Mouse (Mus musculus) ES-E14 (cell line): ENCODE measurements around the gene Gm11985. TPM values are rescaled to one million over a fixed set of nuclear protein-coding genes. Genes with fewer than 3 reads are reported as not detected.

ENCODE experiments used
- DNase-seq: peaks from one replicate; pipeline ENCODE4 v3.0.0-alpha.2; 2013; ENCODE audit warnings: low read depth, low spot score
- H3K27ac ChIP-seq: 2 replicates; pipeline ENCODE4 v1.5.1; 2012; ENCODE audit warnings: low read depth, mild to moderate bottlenecking, low read length, moderate library complexity, mixed read lengths; ENCODE audit not compliant: poor library complexity, insufficient read depth, severe bottlenecking
- H3K36me3 ChIP-seq: 2 replicates; pipeline ENCODE4 v1.6.1; 2012; ENCODE audit warnings: mild to moderate bottlenecking, low read length, moderate library complexity, mixed read lengths; ENCODE audit not compliant: control insufficient read depth, poor library complexity, insufficient read depth, severe bottlenecking
- H3K4me1 ChIP-seq, 2 experiments: fragments of 150-350 bp in 1 of 2; sonication (generic) in 1 of 2; 2 replicates each; pipeline ENCODE4 v1.6.1; 2012; ENCODE audit warnings: low read length in 2 of 2, mild to moderate bottlenecking in 1 of 2, mixed read lengths in 1 of 2; ENCODE audit not compliant: control insufficient read depth in 2 of 2, insufficient read depth in 2 of 2, poor library complexity in 1 of 2
- H3K4me3 ChIP-seq, 2 experiments: fragments of 150-350 bp in 1 of 2; sonication (generic) in 1 of 2; 2 replicates each; pipeline ENCODE4 v1.5.1; 2012; ENCODE audit warnings: low read length in 2 of 2, low read depth in 1 of 2, mild to moderate bottlenecking in 1 of 2, mixed read lengths in 1 of 2; ENCODE audit not compliant: insufficient read depth in 1 of 2, poor library complexity in 1 of 2, severe bottlenecking in 1 of 2
- H3K9ac ChIP-seq: 2 replicates; pipeline ENCODE4 v1.6.1; 2012; ENCODE audit warnings: low read depth, mild to moderate bottlenecking, low read length, mixed read lengths; ENCODE audit not compliant: poor library complexity, insufficient read depth, severe bottlenecking
- H3K9me3 ChIP-seq: fragments of 150-350 bp; sonication (generic); 2 replicates; pipeline ENCODE4 v1.6.1; 2012; ENCODE audit warnings: low read depth, mild to moderate bottlenecking, low read length; ENCODE audit not compliant: control insufficient read depth, insufficient read depth
- CHD2 ChIP-seq: IDR thresholded peaks from 2 replicates; pipeline ENCODE4 v1.6.1; 2014; ENCODE audit warnings: mild to moderate bottlenecking, low read depth, low read length, inconsistent platforms
- HCFC1 ChIP-seq: IDR thresholded peaks from 2 replicates; pipeline ENCODE4 v1.6.1; 2012; ENCODE audit warnings: low read length, inconsistent platforms, borderline replicate concordance; ENCODE audit not compliant: insufficient read depth
- MAFK ChIP-seq: IDR thresholded peaks from 2 replicates; pipeline ENCODE4 v1.6.1; 2014; ENCODE audit warnings: mild to moderate bottlenecking, low read depth, low read length, inconsistent platforms; ENCODE audit not compliant: insufficient read depth
- ZC3H11A ChIP-seq: IDR thresholded peaks from 2 replicates; pipeline ENCODE4 v1.6.1; 2012; ENCODE audit warnings: low read depth, mild to moderate bottlenecking, inconsistent platforms, low read length, borderline replicate concordance
- ZNF384 ChIP-seq: IDR thresholded peaks from 2 replicates; pipeline ENCODE4 v1.6.1; 2012; ENCODE audit warnings: low read depth, low read length, inconsistent platforms
- in situ Hi-C, 2 experiments: fragments of 600-800 bp; cut with MboI; formaldehyde crosslinking; loops; one replicate each; pipeline ENCODE4 v1.15.1; 2025; ENCODE audit warnings: low sequenced_read_pairs in 2 of 2, inconsistent platforms in 1 of 2; ENCODE audit not compliant: unreplicated experiment in 2 of 2
- total RNA-seq: library from RNA; depleted of rRNA; stranded (reverse); fragments of 300-350 nt; gene quantifications from 2 replicates; pipeline ENCODE4 v1.2.3, GENCODE M21; 2012

The Gm11985 gene
- total RNA-seq, 1 experiment, result not detected

GRCm38 (mm10) chr11:7142725-7143124, 45.6 kb downstream of the Gm11985 start:
- Histone ChIP-seq H3K4me1 (no peaks in the 10 kb centered on the region), H3K9ac (no peak overlapping the region), H3K27ac (no peak overlapping the region), H3K36me3 (no peaks in the 10 kb centered on the region), H3K9me3 (no peaks in the 10 kb centered on the region), H3K4me3 (no peak overlapping the region)
- DNase-seq, result no peak
- in situ Hi-C loops, result no loop called here
- TF ChIP-seq CHD2, result no peak
- no peak for TF ChIP-seq ZNF384
- no peak for TF ChIP-seq HCFC1
- no peak for TF ChIP-seq MAFK
- no peak for TF ChIP-seq ZC3H11A

- no peak for TF ChIP-seq MAFK
- peak; percentile 83 for TF ChIP-seq ZC3H11A
- no peak overlapping the region for H3K4me3 ChIP-seq
- H3K27ac ChIP-seq, result no peak overlapping the region
- H3K9me3 ChIP-seq, result no peaks in the 10 kb centered on the region
- H3K9ac ChIP-seq, result no peak overlapping the region
- H3K36me3 ChIP-seq, result no peaks in the 10 kb centered on the region
- no peaks in the 10 kb centered on the region for H3K4me1 ChIP-seq
- in situ Hi-C loops, result no loop called here
- DNase-seq, result peak; percentile 33
Measured at GRCm38 (mm10) chr11:7140449-7140848, 47.9 kb downstream of the Gm11985 start.

- Histone ChIP-seq H3K9me3 (no peaks in the 10 kb centered on the region), H3K4me1 (no peaks in the 10 kb centered on the region), H3K27ac (no peak overlapping the region), H3K4me3 (no peak overlapping the region), H3K9ac (no peak overlapping the region), H3K36me3 (no peaks in the 10 kb centered on the region)
- TF ChIP-seq CHD2 (no peak), HCFC1 (no peak), MAFK (no peak), ZNF384 (no peak), ZC3H11A (no peak)
- in situ Hi-C loops, result no loop called here
- DNase-seq, result no peak
Measured at GRCm38 (mm10) chr11:7138370-7138769, 50.0 kb downstream of the Gm11985 start.

- Histone ChIP-seq H3K9me3 (no peaks in the 10 kb centered on the region), H3K9ac (no peak overlapping the region), H3K4me3 (no peak overlapping the region), H3K27ac (no peak overlapping the region), H3K4me1 (no peaks in the 10 kb centered on the region), H3K36me3 (no peaks in the 10 kb centered on the region)
- in situ Hi-C loops, result no loop called here
- no peak for DNase-seq
- no peak for TF ChIP-seq ZNF384
- no peak for TF ChIP-seq ZC3H11A
- TF ChIP-seq HCFC1, result no peak
- no peak for TF ChIP-seq CHD2
- TF ChIP-seq MAFK, result no peak
Measured at GRCm38 (mm10) chr11:7136246-7136855, 52.0 kb downstream of the Gm11985 start.

- H3K9me3 ChIP-seq, result no peaks in the 10 kb centered on the region
- H3K36me3 ChIP-seq, result no peaks in the 10 kb centered on the region
- no peak for DNase-seq
- TF ChIP-seq ZC3H11A (no peak), HCFC1 (no peak), ZNF384 (no peak), MAFK (no peak), CHD2 (no peak)
- H3K4me1 ChIP-seq, result no peaks in the 10 kb centered on the region
- H3K4me3 ChIP-seq, result no peak overlapping the region
- no peak overlapping the region for H3K27ac ChIP-seq
- in situ Hi-C loops, result no loop called here
- no peak overlapping the region for H3K9ac ChIP-seq
Measured at GRCm38 (mm10) chr11:7135763-7136162, 52.6 kb downstream of the Gm11985 start.
